Mouse (Mus musculus) left cerebral cortex, adult 8-10 months (tissue): ENCODE measurements at regions not wholly inside any gene's neighbourhood (a gene's known extent, or its start where the extent isn't known, plus 50 kb on each side); places are given as distances from the start of the nearest gene placed in this dataset.
"Not testable (repeated sequence)": the region's sequence is repeated elsewhere in the genome, so short reads cannot be mapped to it uniquely, and the experiment has no call there.

Experiments
- DNase-seq, 2 experiments: peaks; one replicate each; pipeline ENCODE4 v3.0.0; 2022; ENCODE audit warnings: low spot score in 2 of 2

- DNase-seq = no peak
These were observed 54.7 kb upstream of the Commd3 start for GRCm38 (mm10) chr2:18617520-18617919.

- DNase-seq = no peak
These were observed 62.4 kb upstream of the Commd3 start for GRCm38 (mm10) chr2:18609868-18610185.

GRCm38 (mm10) chr2:18609075-18609867 is 62.9 kb upstream of the Commd3 start:
- DNase-seq = no peak

- DNase-seq = peak; percentile 12 to 34
These were observed 63.7 kb upstream of the Commd3 start for GRCm38 (mm10) chr2:18608260-18609074.

GRCm38 (mm10) chr2:18607586-18608259 is 64.5 kb upstream of the Commd3 start:
- DNase-seq = no peak

- no peak for DNase-seq
These were observed 65.1 kb upstream of the Commd3 start for GRCm38 (mm10) chr2:18607088-18607487.

- no peak for DNase-seq
These were observed 80.0 kb upstream of the Commd3 start for GRCm38 (mm10) chr2:18592221-18592620.

- no peak for DNase-seq
These were observed 84.0 kb upstream of the Commd3 start for GRCm38 (mm10) chr2:18588232-18588631.

GRCm38 (mm10) chr2:18587746-18588231 is 84.4 kb upstream of the Commd3 start:
- DNase-seq = no peak

GRCm38 (mm10) chr2:18586925-18587724 is 85.1 kb upstream of the Commd3 start:
- DNase-seq = peak; percentile 68 to 98

GRCm38 (mm10) chr2:18585564-18586336 is 86.4 kb upstream of the Commd3 start:
- peak in 1 of 2 experiments; percentile 7 for DNase-seq

GRCm38 (mm10) chr2:18558133-18558532 is 114.1 kb upstream of the Commd3 start:
- DNase-seq = no peak

GRCm38 (mm10) chr2:18547964-18548643 is 124.1 kb upstream of the Commd3 start:
- DNase-seq = no peak

- DNase-seq = no peak
These were observed 131.8 kb upstream of the Dnajc1 start for GRCm38 (mm10) chr2:18524387-18524786.

GRCm38 (mm10) chr2:18523911-18524310 is 131.3 kb upstream of the Dnajc1 start:
- no peak for DNase-seq

- no peak for DNase-seq
These were observed 120.8 kb upstream of the Dnajc1 start for GRCm38 (mm10) chr2:18513435-18513834.

GRCm38 (mm10) chr2:18509317-18509716 is 116.7 kb upstream of the Dnajc1 start:
- no peak for DNase-seq

- peak in 1 of 2 experiments; percentile 43 for DNase-seq
These were observed 80.7 kb upstream of the Dnajc1 start for GRCm38 (mm10) chr2:18473361-18473771.

GRCm38 (mm10) chr2:18460901-18461300 is 68.3 kb upstream of the Dnajc1 start:
- no peak for DNase-seq

- DNase-seq = not testable (repeated sequence)
These were observed 67.7 kb upstream of the Dnajc1 start for GRCm38 (mm10) chr2:18460281-18460680.
